Mouse (Mus musculus) embryonic facial prominence, embryonic 13.5 days (tissue): Measurements from ENCODE around the gene Hsf4. TPM values are rescaled to one million over a fixed set of nuclear protein-coding genes. Genes with fewer than 3 reads are reported as not detected.
"Not testable (repeated sequence)": the region's sequence is repeated elsewhere in the genome, so short reads cannot be mapped to it uniquely, and the experiment has no call there.

Experiments
- ATAC-seq: fragments of 200-750 bp; cut with Nextera tagmentation; 2 replicates; pipeline ENCODE4 v1.8.0; 2017; ENCODE audit warnings: low read depth; ENCODE audit not compliant: insufficient number of reproducible peaks, insufficient read depth, low FRiP score, low TSS enrichment
- H3K27ac ChIP-seq: fragments of 300-500 bp; sonication (generic); 2 replicates; pipeline ENCODE4 v1.5.1; 2015; ENCODE audit warnings: moderate library complexity, mild to moderate bottlenecking, inconsistent platforms
- H3K27me3 ChIP-seq: fragments of 300-500 bp; sonication (generic); 2 replicates; pipeline ENCODE4 v1.6.1; 2015; ENCODE audit warnings: mild to moderate bottlenecking, inconsistent platforms
- H3K36me3 ChIP-seq: fragments of 300-500 bp; sonication (generic); 2 replicates; pipeline ENCODE4 v1.6.1; 2015; ENCODE audit warnings: mild to moderate bottlenecking, inconsistent platforms
- H3K4me1 ChIP-seq: fragments of 300-500 bp; sonication (generic); 2 replicates; pipeline ENCODE4 v1.6.1; 2015; ENCODE audit warnings: inconsistent platforms
- H3K4me2 ChIP-seq: fragments of 300-500 bp; sonication (generic); 2 replicates; pipeline ENCODE4 v1.6.1; 2015; ENCODE audit warnings: moderate library complexity, mild to moderate bottlenecking, inconsistent platforms
- H3K4me3 ChIP-seq: fragments of 300-500 bp; sonication (generic); 2 replicates; pipeline ENCODE4 v1.5.1; 2015; ENCODE audit warnings: mild to moderate bottlenecking, inconsistent platforms
- H3K9ac ChIP-seq: fragments of 300-500 bp; sonication (generic); 2 replicates; pipeline ENCODE4 v1.6.1; 2015; ENCODE audit warnings: mild to moderate bottlenecking, inconsistent platforms
- H3K9me3 ChIP-seq: fragments of 300-500 bp; sonication (generic); 2 replicates; pipeline ENCODE4 v1.6.1; 2016; ENCODE audit warnings: inconsistent platforms
- WGBS: fragments of 180-500 bp; shearing (Covaris S2); methylation state at CpG from one replicate; pipeline ENCODE4 v1.1.7; 2015; ENCODE audit warnings: mixed read lengths; 5-methylcytosine and 5-hydroxymethylcytosine counted together
- polyA plus RNA-seq: library from polyadenylated mRNA; unstranded; fragments of >200 nt; fragmentation: Nextera tagmentation; extraction: Ambion mirVana; gene quantifications from 2 replicates; pipeline ENCODE4 v1.2.1, GENCODE M21; 2015

Gene Hsf4
- polyA plus RNA-seq, 1 experiment from 2014 or later, result 0.13 TPM

DNA sequence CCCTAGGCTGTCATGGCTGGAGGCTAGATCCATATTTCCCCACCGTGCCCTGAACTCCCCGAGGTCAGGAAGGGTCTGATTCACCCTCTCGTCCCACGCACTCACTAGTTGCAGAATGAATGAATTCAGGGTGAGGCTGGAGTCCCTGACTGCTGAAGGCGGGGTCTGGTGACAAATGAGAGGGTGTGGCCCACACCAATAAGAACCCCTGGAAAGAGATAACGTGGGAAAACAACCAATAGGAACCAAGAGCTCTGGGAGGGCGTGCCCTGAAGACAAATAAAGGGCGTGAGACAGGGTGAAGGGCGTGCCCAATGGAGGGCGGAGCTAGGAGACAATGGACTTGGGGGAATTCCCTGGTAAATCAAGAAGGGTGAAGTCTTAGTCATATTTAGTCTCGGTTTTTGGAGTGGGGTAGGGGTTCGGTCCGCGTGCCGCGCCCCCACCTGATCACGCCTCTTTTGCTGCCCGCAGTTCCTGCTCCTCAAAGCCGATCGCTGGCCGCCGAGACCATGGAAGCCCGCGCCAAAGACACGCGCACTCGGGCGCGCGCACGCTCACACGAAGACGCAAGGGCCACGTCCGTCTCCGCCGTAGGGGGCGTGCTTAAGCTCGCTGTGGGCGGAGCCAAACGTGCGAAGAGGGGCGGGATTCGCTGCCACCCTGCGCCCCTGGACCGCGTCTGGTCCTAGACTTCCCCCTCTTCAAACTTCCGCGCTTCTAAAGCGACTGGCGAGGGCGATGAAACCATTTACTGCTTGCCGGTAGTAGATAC lies 19.5 kb downstream of the Hsf4 start:
- peak; percentile 90 for ATAC-seq
- Histone ChIP-seq H3K4me3 (peak overlapping the region; percentile 56), H3K9ac (peak overlapping the region; percentile 75), H3K36me3 (peaks cover 12% of the 10 kb centered on the region), H3K9me3 (no peaks in the 10 kb centered on the region), H3K4me2 (peak overlapping the region; percentile 84), H3K27me3 (peaks cover 29% of the 10 kb centered on the region), H3K4me1 (peaks cover 31% of the 10 kb centered on the region), H3K27ac (peak overlapping the region; percentile 83)
- under 1% methylated on average over 53 of the region's 53 CpGs for WGBS

DNA sequence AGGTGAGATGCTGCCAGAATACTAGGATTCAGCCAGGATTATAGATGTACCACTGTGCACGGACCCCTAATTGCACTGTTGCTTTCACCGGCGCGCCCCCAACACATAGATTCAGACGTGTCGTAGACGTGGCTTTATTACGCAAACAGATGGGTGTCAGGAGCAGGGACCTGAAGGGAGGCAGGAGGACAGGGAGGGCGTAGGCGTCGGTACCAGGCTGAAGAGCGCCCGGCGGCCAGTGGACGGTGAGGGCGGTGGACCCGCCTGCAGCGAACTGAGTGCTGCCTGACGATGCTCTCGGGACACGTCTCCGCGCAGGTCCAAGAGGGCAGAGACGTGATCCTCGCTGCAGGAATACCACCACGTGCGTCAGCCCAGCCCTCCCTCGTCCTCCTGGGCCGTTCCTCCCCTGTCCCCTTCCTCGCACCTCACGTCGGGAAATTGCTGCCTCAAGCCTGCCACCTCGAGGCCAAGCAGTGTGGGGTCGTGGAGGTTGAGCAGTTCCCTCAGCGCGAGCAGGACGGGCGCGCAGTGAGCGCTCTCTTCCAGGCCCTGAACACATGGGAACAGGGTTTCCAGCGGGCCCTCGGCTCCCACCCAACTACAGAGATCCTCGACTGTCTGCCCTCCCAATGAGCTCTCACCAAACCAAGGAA lies 20.3 kb downstream of the Hsf4 start, which contains the start of gene 4931428F04Rik:
TSS of gene 4931428F04Rik (minus strand) at position 60 of the 656 bp plus-strand sequence.
- no peak; the same call in 1 of the 2 replicates for ATAC-seq
- Histone ChIP-seq H3K4me3 (peak within 1 kb of the TSS; percentile 56), H3K9me3 (no peaks in the 10 kb centered on the region), H3K36me3 (peaks cover 7% of the 10 kb centered on the region), H3K27me3 (peaks cover 29% of the 10 kb centered on the region), H3K4me1 (peaks cover 31% of the 10 kb centered on the region), H3K4me2 (peak within 1 kb of the TSS; percentile 84), H3K27ac (peak within 1 kb of the TSS; percentile 83), H3K9ac (peak within 1 kb of the TSS; percentile 75)
- 1% methylated on average over 41 of the region's 43 CpGs for WGBS

- Histone ChIP-seq H3K4me2 (peak overlapping the region; percentile 84), H3K36me3 (peaks cover under 1% of the 10 kb centered on the region; the same call in 1 of the 2 replicates), H3K27me3 (peaks cover 29% of the 10 kb centered on the region), H3K4me3 (peak overlapping the region; percentile 56), H3K9ac (no peak overlapping the region), H3K4me1 (peaks cover 31% of the 10 kb centered on the region), H3K27ac (no peak overlapping the region), H3K9me3 (no peaks in the 10 kb centered on the region)
- no peak for ATAC-seq
- 5% methylated on average over 31 of the region's 31 CpGs for WGBS
Observed at GRCm38 (mm10) chr8:105290554-105291314, 21.1 kb downstream of the Hsf4 start.

GRCm38 (mm10) chr8:105291364-105291763 lies 21.8 kb downstream of the Hsf4 start:
- not testable (repeated sequence) for H3K36me3 ChIP-seq, H3K9ac ChIP-seq, H3K4me2 ChIP-seq, ATAC-seq, H3K9me3 ChIP-seq, H3K4me3 ChIP-seq, H3K27ac ChIP-seq
- H3K4me1 ChIP-seq, result peaks cover 27% of the 10 kb centered on the region
- WGBS, result 85% methylated on average over 8 of the region's 8 CpGs
- H3K27me3 ChIP-seq, result peaks cover 29% of the 10 kb centered on the region

DNA sequence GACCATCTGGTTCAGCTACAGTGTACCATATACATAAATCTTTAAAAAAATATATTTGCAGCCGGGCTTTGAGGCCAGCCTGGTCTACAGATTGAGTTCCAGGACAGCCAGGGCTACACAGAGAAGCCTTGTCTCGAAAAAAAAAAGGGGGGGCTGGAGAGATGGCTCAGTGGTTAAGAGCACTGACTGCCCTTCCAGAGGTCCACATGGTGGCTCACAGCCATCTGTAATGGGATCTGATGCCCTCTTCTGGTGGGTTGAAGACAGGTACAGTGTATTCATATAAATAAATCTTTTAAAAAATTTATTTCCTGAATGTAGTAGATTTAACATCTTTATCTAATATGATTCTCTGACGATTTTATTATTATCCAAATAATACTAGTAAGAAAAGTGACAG lies 22.2 kb downstream of the Hsf4 start:
- not testable (repeated sequence) for H3K4me3 ChIP-seq, H3K36me3 ChIP-seq, ATAC-seq, H3K4me2 ChIP-seq, H3K9ac ChIP-seq, H3K27ac ChIP-seq, H3K9me3 ChIP-seq
- WGBS, result 63% methylated on average over 3 of the region's 3 CpGs
- Histone ChIP-seq H3K27me3 (peaks cover 29% of the 10 kb centered on the region), H3K4me1 (peaks cover 26% of the 10 kb centered on the region)

DNA sequence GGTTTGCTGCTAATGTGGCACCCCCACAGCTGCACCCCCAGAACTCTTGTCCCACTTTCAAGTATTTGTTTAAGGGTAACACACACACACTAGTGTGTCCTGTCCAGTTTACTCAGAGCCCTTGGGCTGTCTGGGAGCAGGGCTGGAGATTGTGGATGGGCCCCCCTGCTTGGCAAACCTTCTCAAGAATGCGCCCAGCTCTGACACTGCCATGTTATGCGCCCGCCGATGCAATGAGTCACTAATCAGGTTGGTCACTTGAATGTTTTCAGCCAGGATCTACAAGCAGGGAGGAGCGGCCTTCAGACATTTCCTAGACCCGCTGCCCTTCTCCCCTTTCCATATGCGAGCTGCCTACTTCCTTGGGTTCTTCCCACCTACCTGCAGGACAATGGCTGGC lies 22.9 kb downstream of the Hsf4 start:
- Histone ChIP-seq H3K36me3 (no peaks in the 10 kb centered on the region), H3K27ac (no peak overlapping the region), H3K27me3 (peaks cover 29% of the 10 kb centered on the region), H3K9me3 (no peaks in the 10 kb centered on the region), H3K4me1 (peaks cover 30% of the 10 kb centered on the region), H3K4me2 (no peak overlapping the region), H3K4me3 (no peak overlapping the region), H3K9ac (no peak overlapping the region)
- whole genome bisulfite sequencing, result 86% methylated on average over 7 of the region's 7 CpGs
- no peak for ATAC-seq

GRCm38 (mm10) chr8:105293405-105293804 lies 23.8 kb downstream of the Hsf4 start:
- H3K4me2 ChIP-seq, result no peak overlapping the region
- no peak overlapping the region for H3K9ac ChIP-seq
- no peak overlapping the region for H3K4me3 ChIP-seq
- H3K4me1 ChIP-seq, result peaks cover 29% of the 10 kb centered on the region
- WGBS, result 59% methylated on average over 19 of the region's 19 CpGs
- peaks cover 29% of the 10 kb centered on the region for H3K27me3 ChIP-seq
- H3K27ac ChIP-seq, result no peak overlapping the region
- H3K36me3 ChIP-seq, result no peaks in the 10 kb centered on the region
- ATAC-seq, result no peak
- no peaks in the 10 kb centered on the region for H3K9me3 ChIP-seq

- H3K9me3 ChIP-seq, result no peaks in the 10 kb centered on the region
- no peak for ATAC-seq
- H3K4me2 ChIP-seq, result 0 out of 2 replicates have a peak overlapping the region, but pooled peaks have one; percentile 1
- peaks cover 27% of the 10 kb centered on the region for H3K27me3 ChIP-seq
- H3K4me3 ChIP-seq, result no peak overlapping the region
- peaks cover 27% of the 10 kb centered on the region for H3K4me1 ChIP-seq
- 0 out of 2 replicates have a peak overlapping the region, but pooled peaks have one; percentile 4 for H3K9ac ChIP-seq
- H3K27ac ChIP-seq, result no peak overlapping the region
- WGBS, result 54% methylated on average over 9 of the region's 9 CpGs
- H3K36me3 ChIP-seq, result peaks cover 11% of the 10 kb centered on the region
Observed at GRCm38 (mm10) chr8:105294776-105295175, 25.2 kb downstream of the Hsf4 start.

GRCm38 (mm10) chr8:105295256-105295655 lies 25.7 kb downstream of the Hsf4 start:
- ATAC-seq, result no peak
- Histone ChIP-seq H3K27me3 (peaks cover 22% of the 10 kb centered on the region), H3K4me1 (peaks cover 22% of the 10 kb centered on the region), H3K9ac (0 out of 2 replicates have a peak overlapping the region, but pooled peaks have one; percentile 4), H3K4me2 (0 out of 2 replicates have a peak overlapping the region, but pooled peaks have one; percentile 1), H3K36me3 (peaks cover 16% of the 10 kb centered on the region), H3K27ac (no peak overlapping the region), H3K4me3 (no peak overlapping the region; the same call in 1 of the 2 replicates), H3K9me3 (no peaks in the 10 kb centered on the region)
- WGBS, result 72% methylated on average over 11 of the region's 11 CpGs

GRCm38 (mm10) chr8:105295895-105296573 lies 26.4 kb downstream of the Hsf4 start, which contains the start of gene Exoc3l:
Gene Exoc3l, minus strand, starts transcription at chr8:105296101.
- H3K27ac ChIP-seq, result peak within 1 kb of the TSS; percentile 41; the same call in 1 of the 2 replicates
- 69% methylated on average over 11 of the region's 11 CpGs for WGBS
- peak within 1 kb of the TSS; percentile 96 for H3K4me2 ChIP-seq
- no peak for ATAC-seq
- peak within 1 kb of the TSS; percentile 95 for H3K9ac ChIP-seq
- H3K27me3 ChIP-seq, result peaks cover 16% of the 10 kb centered on the region
- H3K36me3 ChIP-seq, result peaks cover 23% of the 10 kb centered on the region
- H3K4me1 ChIP-seq, result peaks cover 16% of the 10 kb centered on the region
- H3K9me3 ChIP-seq, result no peaks in the 10 kb centered on the region
- peak within 1 kb of the TSS; percentile 99 for H3K4me3 ChIP-seq
